Mouse (Mus musculus) bone marrow macrophage, adult 2 months (primary cell): ENCODE data around the gene Cd34.

Experiments used
- CTCF ChIP-seq: IDR thresholded peaks from 2 replicates; pipeline ENCODE4 v1.5.1; 2012; ENCODE audit warnings: low read depth, mild to moderate bottlenecking, low read length, moderate library complexity
- POLR2A ChIP-seq: IDR thresholded peaks from 2 replicates; pipeline ENCODE4 v1.6.1; 2012; ENCODE audit warnings: mild to moderate bottlenecking, low read depth, low read length, borderline replicate concordance

- TF ChIP-seq CTCF (no peak), POLR2A (no peak)
These were observed 47.0 kb downstream of the Cd34 start for GRCm38 (mm10) chr1:194985442-194986210.
